Mouse (Mus musculus): ENCODE data around the gene Cbarp. TPM values are rescaled to one million over a fixed set of nuclear protein-coding genes. Genes with fewer than 3 reads are reported as not detected.

The Cbarp gene
- total and polyA plus RNA-seq, 3 experiments = 5.5 to 74.4 (median 66.6) TPM

GRCm38 (mm10) chr10:80159561-80160454 lies 19.2 kb upstream of the Cbarp start:
- Histone ChIP-seq H3K4me1 (ENCODE audit: insufficient read depth, low read depth, low read length) (peaks cover 94% of the 10 kb centered on the region), H3K27me3 (ENCODE audit: insufficient read depth, low read length) (no peaks in the 10 kb centered on the region; the same call in 1 of the 2 replicates)

GRCm38 (mm10) chr10:80159021-80159560 lies 18.5 kb upstream of the Cbarp start:
- H3K36me3 ChIP-seq (replicated peaks) = peaks cover 42% of the 10 kb centered on the region
- ATAC-seq (ENCODE audit: extremely low read depth, insufficient number of reproducible peaks, low FRiP score, poor library complexity, severe bottlenecking) (no peak), DNase-seq (ENCODE audit: low spot score) (no peak)
- peak overlapping the region; percentile 71 for H3K4me3 ChIP-seq (ENCODE audit: low read depth, low read length)
- no peaks in the 10 kb centered on the region for H3K9me3 ChIP-seq (replicated peaks)
- no peaks in the 10 kb centered on the region; the same call in 1 of the 2 replicates for H3K27me3 ChIP-seq (ENCODE audit: insufficient read depth, low read length)
- H3K4me1 ChIP-seq (ENCODE audit: insufficient read depth, low read depth, low read length) = peaks cover 94% of the 10 kb centered on the region
- TF ChIP-seq TAL1 (conservative IDR thresholded peaks at IDR 0.05; ENCODE audit: low read depth, low read length) (no peak), GATA1 (IDR thresholded peaks at IDR 0.05; ENCODE audit: borderline replicate concordance, low read length) (no peak), GATA2 (IDR thresholded peaks at IDR 0.05; ENCODE audit: borderline replicate concordance, low read depth, low read length) (no peak), POLR2AphosphoS5 (IDR thresholded peaks at IDR 0.05; ENCODE audit: insufficient replicate concordance, low read depth, low read length) (no peak; the same call in 1 of the 2 replicates), CTCF (IDR thresholded peaks at IDR 0.05; ENCODE audit: low read depth, low read length) (no peak)

More at GRCm38 (mm10) chr10:80159561-80160454, 19.2 kb upstream of the Cbarp start:
- Histone ChIP-seq H3K36me3 (replicated peaks) (peaks cover 35% of the 10 kb centered on the region), H3K9me3 (replicated peaks) (no peaks in the 10 kb centered on the region), H3K4me3 (ENCODE audit: low read depth, low read length) (peak overlapping the region; percentile 71)
- DNase-seq (ENCODE audit: low spot score) = peak; percentile 95
- peak; percentile 80 for ATAC-seq (ENCODE audit: extremely low read depth, insufficient number of reproducible peaks, low FRiP score, poor library complexity, severe bottlenecking)
- TF ChIP-seq TAL1 (conservative IDR thresholded peaks at IDR 0.05; ENCODE audit: low read depth, low read length) (no peak), GATA2 (IDR thresholded peaks at IDR 0.05; ENCODE audit: borderline replicate concordance, low read depth, low read length) (no peak), GATA1 (IDR thresholded peaks at IDR 0.05; ENCODE audit: borderline replicate concordance, low read length) (no peak), POLR2AphosphoS5 (IDR thresholded peaks at IDR 0.05; ENCODE audit: insufficient replicate concordance, low read depth, low read length) (no peak), CTCF (IDR thresholded peaks at IDR 0.05; ENCODE audit: low read depth, low read length) (no peak)

- no peaks in the 10 kb centered on the region for H3K27me3 ChIP-seq (ENCODE audit: insufficient read depth, low read length)
- H3K9me3 ChIP-seq (replicated peaks) = no peaks in the 10 kb centered on the region
- peaks cover 95% of the 10 kb centered on the region for H3K4me1 ChIP-seq (ENCODE audit: insufficient read depth, low read depth, low read length)
- H3K4me3 ChIP-seq (ENCODE audit: low read depth, low read length) = peak overlapping the region; percentile 71
- peaks cover 48% of the 10 kb centered on the region for H3K36me3 ChIP-seq (replicated peaks)
- no peak for TF ChIP-seq CTCF (IDR thresholded peaks at IDR 0.05; ENCODE audit: low read depth, low read length)
- 0 out of 2 replicates have a peak, but pooled peaks have one; percentile 69 for TF ChIP-seq POLR2AphosphoS5 (IDR thresholded peaks at IDR 0.05; ENCODE audit: insufficient replicate concordance, low read depth, low read length)
- TF ChIP-seq GATA1 (IDR thresholded peaks at IDR 0.05; ENCODE audit: borderline replicate concordance, low read length) = no peak
- peak; percentile 63 for DNase-seq (ENCODE audit: low spot score)
- ATAC-seq (ENCODE audit: extremely low read depth, insufficient number of reproducible peaks, low FRiP score, poor library complexity, severe bottlenecking) = no peak
Observed at GRCm38 (mm10) chr10:80158307-80158986, 17.8 kb upstream of the Cbarp start.

- Histone ChIP-seq H3K27me3 (ENCODE audit: insufficient read depth, low read length) (no peaks in the 10 kb centered on the region), H3K4me3 (ENCODE audit: low read depth, low read length) (peak overlapping the region; percentile 26; the same call in 1 of the 2 replicates), H3K4me1 (ENCODE audit: insufficient read depth, low read depth, low read length) (peaks cover 96% of the 10 kb centered on the region), H3K36me3 (replicated peaks) (peaks cover 59% of the 10 kb centered on the region), H3K9me3 (replicated peaks) (no peaks in the 10 kb centered on the region)
- no peak for DNase-seq (ENCODE audit: low spot score)
- TF ChIP-seq CTCF (IDR thresholded peaks at IDR 0.05; ENCODE audit: low read depth, low read length) = no peak
- no peak for TF ChIP-seq POLR2AphosphoS5 (IDR thresholded peaks at IDR 0.05; ENCODE audit: insufficient replicate concordance, low read depth, low read length)
- no peak for TF ChIP-seq GATA1 (IDR thresholded peaks at IDR 0.05; ENCODE audit: borderline replicate concordance, low read length)
- TF ChIP-seq TAL1 (conservative IDR thresholded peaks at IDR 0.05; ENCODE audit: low read depth, low read length) = no peak
- ATAC-seq (ENCODE audit: extremely low read depth, insufficient number of reproducible peaks, low FRiP score, poor library complexity, severe bottlenecking) = no peak
Observed at GRCm38 (mm10) chr10:80157141-80157929, 16.7 kb upstream of the Cbarp start.

GRCm38 (mm10) chr10:80156752-80157053 lies 16.1 kb upstream of the Cbarp start:
- peaks cover 96% of the 10 kb centered on the region for H3K4me1 ChIP-seq (ENCODE audit: insufficient read depth, low read depth, low read length)
- H3K27me3 ChIP-seq (ENCODE audit: insufficient read depth, low read length) = no peaks in the 10 kb centered on the region
- H3K4me3 ChIP-seq (ENCODE audit: low read depth, low read length) = peak overlapping the region; percentile 44; the same call in 1 of the 2 replicates
- ATAC-seq (ENCODE audit: extremely low read depth, insufficient number of reproducible peaks, low FRiP score, poor library complexity, severe bottlenecking) (no peak), DNase-seq (ENCODE audit: low spot score) (no peak)
- peaks cover 66% of the 10 kb centered on the region for H3K36me3 ChIP-seq (replicated peaks)
- no peaks in the 10 kb centered on the region for H3K9me3 ChIP-seq (replicated peaks)
- TF ChIP-seq POLR2AphosphoS5 (IDR thresholded peaks at IDR 0.05; ENCODE audit: insufficient replicate concordance, low read depth, low read length) (no peak), GATA2 (IDR thresholded peaks at IDR 0.05; ENCODE audit: borderline replicate concordance, low read depth, low read length) (no peak), CTCF (IDR thresholded peaks at IDR 0.05; ENCODE audit: low read depth, low read length) (no peak), GATA1 (IDR thresholded peaks at IDR 0.05; ENCODE audit: borderline replicate concordance, low read length) (no peak), TAL1 (conservative IDR thresholded peaks at IDR 0.05; ENCODE audit: low read depth, low read length) (no peak)

All from G1E (cell line).